Comparison of ENCODE assay signal across 28 mouse cellular contexts in genomic region chr14:26625301-26625700, GRCm38 (mm10).
"Had no signal": no experiment of that assay in that cellular context is flagged by ENCODE, and none has a peak within 500 bp of the region (broad histone marks: within the 10 kb centered on the region; RNA-seq: fewer than 3 reads in every experiment).

No protein-coding gene starts in this region.

- H3K9ac ChIP-seq: heart, embryonic 12.5 days; hindbrain, embryonic 12.5 days; hindbrain, embryonic 14.5 days; intestine, embryonic 15.5 days; kidney, embryonic 15.5 days; limb, embryonic 13.5 days; limb, embryonic 15.5 days; liver, embryonic 12.5 days; liver, embryonic 14.5 days had no signal

- H3K27me3 ChIP-seq: heart, embryonic 12.5 days; hindbrain, embryonic 12.5 days; intestine, embryonic 15.5 days; kidney, embryonic 15.5 days; limb, embryonic 13.5 days; limb, embryonic 15.5 days; liver, embryonic 12.5 days had no signal

- H3K4me3 ChIP-seq: gastrocnemius, adult 2 months; heart, adult 2 months; heart, embryonic 10.5 days; heart, embryonic 12.5 days; hindbrain, embryonic 10.5 days; hindbrain, embryonic 12.5 days; intestine, embryonic 15.5 days; kidney, embryonic 15.5 days; layer of hippocampus, adult 2 months; limb, embryonic 13.5 days; limb, embryonic 15.5 days; liver, embryonic 12.5 days had no signal

- H3K27ac ChIP-seq: gastrocnemius, adult 2 months; heart, adult 2 months; heart, embryonic 10.5 days; hindbrain, embryonic 10.5 days; hindbrain, embryonic 12.5 days; hindbrain, embryonic 14.5 days; intestine, embryonic 15.5 days; kidney, embryonic 15.5 days; layer of hippocampus, adult 2 months; limb, embryonic 13.5 days; limb, embryonic 15.5 days; liver, embryonic 14.5 days had no signal

- H3K4me2 ChIP-seq: heart, embryonic 12.5 days; hindbrain, embryonic 12.5 days; hindbrain, embryonic 14.5 days; intestine, embryonic 15.5 days; kidney, embryonic 15.5 days; limb, embryonic 13.5 days; limb, embryonic 15.5 days; liver, embryonic 12.5 days had no signal

- DNase-seq: gastrocnemius, adult 2 months; gastrocnemius, postnatal 10 days; gastrocnemius, postnatal 25 days; heart, adult 2 months; heart, postnatal 10 days; heart, postnatal 4 days; kidney, adult 2 months; kidney, adult 9 months; kidney, postnatal 10 days; kidney, postnatal 25 days; kidney, postnatal 4 days; layer of hippocampus, postnatal 36 days; left cerebral cortex, postnatal 4 days had no signal

- ATAC-seq: hindbrain, embryonic 16.5 days; inflammation-experienced regulatory T-cells, adult 6 months; intestine, embryonic 15.5 days; intestine, postnatal 0 days; liver, embryonic 12.5 days had no signal

- H3K9me3 ChIP-seq: heart, embryonic 10.5 days; heart, embryonic 12.5 days; hindbrain, embryonic 10.5 days; hindbrain, embryonic 12.5 days; intestine, embryonic 15.5 days; kidney, embryonic 15.5 days; limb, embryonic 13.5 days; limb, embryonic 15.5 days; liver, embryonic 12.5 days had no signal

- H3K4me1 ChIP-seq: heart, embryonic 10.5 days; heart, embryonic 12.5 days; hindbrain, embryonic 10.5 days; hindbrain, embryonic 12.5 days; intestine, embryonic 15.5 days; kidney, embryonic 15.5 days; limb, embryonic 13.5 days; limb, embryonic 15.5 days; liver, embryonic 12.5 days had no signal
